Mouse (Mus musculus): Measurements from ENCODE around the gene Mymx.

- TF ChIP-seq CTCF (conservative IDR thresholded peaks at IDR 0.05; ENCODE audit: low read length) (no peak), NANOG (IDR thresholded peaks at IDR 0.05; ENCODE audit: borderline replicate concordance, low read length) (no peak), POU5F1 (IDR thresholded peaks at IDR 0.05; ENCODE audit: borderline replicate concordance, low read length) (no peak)
Observed at GRCm38 (mm10) chr17:45567162-45567601, 34.7 kb downstream of the Mymx start.
